Mouse (Mus musculus): ENCODE data around the gene Tmigd1.
"Not testable (repeated sequence)": the region's sequence is repeated elsewhere in the genome, so short reads cannot be mapped to it uniquely, and the experiment has no call there.

The Tmigd1 gene

GRCm38 (mm10) chr11:76898751-76899150 is 3.2 kb upstream of the Tmigd1 start:
- no peak for DNase-seq (ENCODE audit: inconsistent ontology term)

DNA sequence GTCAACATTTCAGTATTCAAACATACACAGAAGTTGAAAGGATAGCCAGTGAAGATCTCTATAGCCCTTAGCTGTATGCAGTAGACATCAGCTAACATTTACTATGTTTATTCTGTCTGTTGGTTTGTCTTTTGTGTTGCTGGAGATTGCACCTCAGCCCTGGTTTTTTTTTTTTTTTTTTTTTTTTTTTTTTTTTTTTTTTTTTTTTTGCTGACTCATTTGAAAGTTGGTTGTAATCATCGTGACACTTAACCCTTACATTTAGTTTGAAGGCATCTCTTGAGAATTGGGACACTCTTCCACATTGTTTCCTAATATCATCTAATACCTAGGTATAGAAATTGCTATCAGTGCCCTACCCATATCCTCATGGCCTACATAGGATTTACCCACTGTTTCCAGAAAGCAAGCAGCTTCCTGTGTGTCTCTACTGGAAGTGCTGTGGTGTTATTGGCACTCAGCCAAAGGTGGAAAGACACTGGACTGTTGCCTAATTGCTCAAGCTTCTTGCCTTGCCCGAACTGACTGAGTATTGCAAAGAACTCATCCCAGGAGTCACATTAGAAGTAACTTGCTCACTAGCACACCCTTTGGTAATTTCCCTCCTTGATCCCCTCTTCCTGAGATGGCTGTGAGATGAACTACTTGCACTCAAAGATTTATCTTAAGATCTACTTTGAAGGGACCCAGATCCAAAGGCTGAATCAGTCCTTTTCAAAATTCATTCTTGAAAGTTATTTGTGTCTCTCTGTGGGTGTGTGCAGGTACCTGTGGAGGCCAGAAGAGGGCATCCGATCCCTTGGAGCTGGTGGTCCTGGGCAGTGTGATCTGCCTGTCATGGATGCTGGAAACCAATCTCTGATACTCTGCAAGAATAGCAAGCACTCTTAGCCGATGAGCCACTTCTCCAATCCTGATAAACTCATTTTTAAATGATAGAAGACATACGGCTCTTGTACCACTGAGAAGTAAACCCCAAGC is 1.9 kb upstream of the Tmigd1 start:
- peak; percentile 74 for DNase-seq (ENCODE audit: inconsistent ontology term)

GRCm38 (mm10) chr11:76904340-76904739 is 2.4 kb downstream of the Tmigd1 start:
- no peak for DNase-seq (ENCODE audit: inconsistent ontology term)

- DNase-seq (ENCODE audit: inconsistent ontology term) = no peak
These were observed 6.7 kb downstream of the Tmigd1 start for GRCm38 (mm10) chr11:76908651-76909050.

DNA sequence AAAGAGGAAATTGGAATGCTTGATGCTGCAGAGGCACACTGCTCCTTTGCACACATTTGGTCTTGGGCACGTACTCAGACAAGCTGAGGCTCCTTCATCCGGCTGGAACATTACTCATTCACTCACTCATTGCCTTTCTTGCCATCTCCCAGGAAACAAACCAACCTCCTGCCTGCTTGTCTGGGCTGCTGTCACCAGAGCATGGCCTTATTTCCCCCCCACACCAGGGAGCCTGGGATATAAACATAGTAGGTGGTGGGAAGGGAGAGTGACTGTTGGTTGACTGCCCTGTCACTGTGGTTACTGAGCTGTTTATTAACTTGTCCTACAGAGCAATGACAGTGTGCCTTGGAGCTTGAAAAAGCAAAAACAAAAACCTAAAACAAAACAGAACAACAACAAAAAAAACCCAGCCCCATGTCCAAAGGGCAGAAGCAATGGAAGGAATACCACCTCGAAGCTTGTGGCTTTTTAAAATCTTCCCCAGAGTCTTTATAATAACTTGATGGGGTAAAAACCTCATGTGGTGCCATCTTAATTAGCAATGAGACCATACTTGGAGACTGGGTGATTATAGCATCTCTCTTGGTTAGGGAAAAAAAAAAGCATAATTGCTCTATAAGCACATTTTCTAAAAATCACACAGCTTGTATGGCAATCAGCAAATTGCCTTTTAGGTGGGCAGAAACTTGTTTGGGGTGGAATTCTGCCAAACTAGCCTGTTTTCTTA is 9.5 kb downstream of the Tmigd1 start:
- peak; percentile 56 for DNase-seq (ENCODE audit: inconsistent ontology term)

- DNase-seq (ENCODE audit: inconsistent ontology term) = peak; percentile 47
These were observed 10.1 kb downstream of the Tmigd1 start for GRCm38 (mm10) chr11:76912055-76912395.

- peak; percentile 20 for DNase-seq (ENCODE audit: inconsistent ontology term)
These were observed 12.4 kb downstream of the Tmigd1 start for GRCm38 (mm10) chr11:76914366-76914765.

DNA sequence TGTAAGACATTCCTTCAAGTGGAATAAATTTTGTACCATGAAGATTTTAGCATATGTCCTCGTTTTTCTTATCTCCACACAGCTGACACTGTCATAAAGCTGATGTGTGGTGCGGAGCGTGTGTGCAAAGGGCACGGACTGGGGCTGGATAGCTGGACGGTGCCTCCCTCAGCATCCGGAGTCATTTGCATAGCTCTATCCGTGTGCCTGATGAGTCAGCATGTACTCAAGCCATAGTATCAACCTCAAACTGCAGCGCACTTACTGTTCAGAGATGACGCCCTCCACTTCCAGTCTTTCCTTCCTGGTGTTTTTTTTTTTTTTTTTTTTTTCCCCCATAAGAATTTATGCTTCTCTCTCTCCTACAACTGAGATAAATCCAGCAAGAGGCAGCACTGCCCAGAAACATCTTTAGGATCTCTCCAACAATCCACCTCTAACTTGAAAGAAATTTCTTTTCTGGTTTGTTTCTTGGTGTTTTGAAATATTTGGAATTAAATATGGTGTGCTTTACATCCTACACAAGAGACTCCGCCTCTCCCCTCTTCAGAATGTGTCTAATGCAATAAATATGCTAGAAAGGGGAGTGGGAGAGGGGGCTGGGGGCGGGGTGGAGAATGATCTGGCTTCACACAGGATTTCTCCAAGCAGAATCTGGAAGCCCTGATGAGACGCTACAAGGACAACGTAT is 14.7 kb downstream of the Tmigd1 start:
- no peak for DNase-seq (ENCODE audit: inconsistent ontology term)

- no peak for DNase-seq (ENCODE audit: inconsistent ontology term)
These were observed 15.2 kb downstream of the Tmigd1 start for GRCm38 (mm10) chr11:76917230-76917548.

- no peak for DNase-seq (ENCODE audit: inconsistent ontology term)
These were observed 18.6 kb downstream of the Tmigd1 start for GRCm38 (mm10) chr11:76920607-76921006.

DNA sequence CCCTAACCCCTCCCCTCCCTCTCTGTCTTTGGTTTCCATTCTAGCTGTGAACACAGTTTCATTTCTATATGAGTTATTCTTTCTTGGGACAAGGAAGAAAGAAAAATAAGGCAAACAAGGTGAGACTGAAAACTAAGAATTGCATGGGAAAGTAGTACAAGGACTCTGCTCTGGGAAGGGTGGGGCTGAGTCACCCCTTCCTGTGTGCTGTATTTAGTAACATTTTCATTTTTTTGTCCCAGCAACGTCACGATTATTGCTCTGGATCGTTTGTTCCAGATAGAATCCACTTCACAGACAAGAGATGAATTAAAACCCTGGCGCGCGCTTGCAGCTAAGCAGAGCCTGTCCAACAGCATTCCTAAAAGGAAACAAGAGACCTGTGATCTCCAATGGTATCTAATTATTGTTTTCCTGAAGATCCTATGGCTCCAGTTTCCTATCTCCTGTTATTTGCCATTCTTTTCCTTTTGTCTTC is 22.8 kb downstream of the Tmigd1 start, which contains the start of gene Blmh:
Blmh (plus strand) TSS at position 51 of the 478 bp plus-strand sequence.
- DNase-seq (ENCODE audit: inconsistent ontology term) = no peak

DNA sequence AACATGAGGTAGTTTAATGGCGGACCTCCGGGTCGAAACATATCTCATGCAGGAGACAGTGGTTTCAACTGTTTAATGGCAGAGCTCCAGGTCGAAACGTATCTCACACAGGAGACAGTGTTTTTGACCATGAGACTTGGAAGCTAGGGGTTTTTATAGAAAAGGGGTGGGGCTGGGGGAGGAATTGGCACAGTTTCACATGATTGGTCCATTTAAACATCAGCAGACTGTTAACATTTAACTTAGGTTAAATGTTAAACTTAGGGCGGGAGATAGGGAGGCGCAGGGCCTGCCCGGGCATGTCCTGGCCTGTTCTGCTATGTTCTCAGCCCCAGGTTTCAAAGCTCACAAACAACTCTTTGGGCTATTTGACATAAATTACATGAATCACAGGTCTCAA is 26.6 kb downstream of the Tmigd1 start:
- DNase-seq (ENCODE audit: inconsistent ontology term) = not testable (repeated sequence)

DNA sequence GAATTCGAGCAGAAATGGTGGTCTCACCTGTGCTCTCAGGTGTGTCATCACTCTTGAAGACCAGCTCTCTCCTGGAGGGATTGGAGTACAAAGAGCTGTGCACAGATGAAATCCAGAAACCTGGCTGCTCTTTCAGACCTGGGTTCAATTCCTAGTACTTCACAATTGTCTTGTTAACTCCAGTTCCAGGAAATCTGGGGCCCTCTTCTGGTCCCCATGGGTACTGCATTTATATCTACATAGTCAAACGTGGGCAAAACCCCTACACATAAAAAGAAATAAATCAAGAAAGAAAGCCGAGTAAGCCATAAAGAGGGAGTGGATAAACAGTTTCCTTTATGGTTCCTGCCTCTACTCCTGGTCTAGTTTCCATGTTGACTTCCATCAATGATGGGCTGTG is 31.2 kb downstream of the Tmigd1 start:
- DNase-seq (ENCODE audit: inconsistent ontology term) = no peak

GRCm38 (mm10) chr11:76936578-76936977 is 34.6 kb downstream of the Tmigd1 start:
- no peak for DNase-seq (ENCODE audit: inconsistent ontology term)

DNA sequence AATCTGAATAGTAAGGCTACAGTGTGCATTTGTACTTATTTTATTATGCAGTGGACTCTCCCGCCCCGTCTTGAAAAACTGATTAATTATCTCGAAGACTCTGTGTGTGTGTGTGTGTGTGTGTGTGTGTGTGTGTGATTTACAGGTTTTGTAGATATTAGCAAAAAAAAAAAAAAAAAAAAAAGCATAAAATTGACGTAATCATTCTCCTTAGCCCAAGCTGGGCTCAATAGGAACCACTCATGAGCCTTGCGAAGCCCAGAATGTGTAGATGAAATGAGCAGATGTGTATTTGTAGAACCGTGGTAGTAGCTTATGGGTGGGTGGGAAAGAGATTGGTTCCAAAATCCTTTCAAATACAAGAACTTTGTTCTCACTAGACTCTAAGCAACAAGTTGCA is 42.9 kb downstream of the Tmigd1 start:
- DNase-seq (ENCODE audit: inconsistent ontology term) = no peak

- peak; percentile 94 for DNase-seq (ENCODE audit: inconsistent ontology term)
These were observed 43.6 kb downstream of the Tmigd1 start for GRCm38 (mm10) chr11:76945386-76946202.

DNA sequence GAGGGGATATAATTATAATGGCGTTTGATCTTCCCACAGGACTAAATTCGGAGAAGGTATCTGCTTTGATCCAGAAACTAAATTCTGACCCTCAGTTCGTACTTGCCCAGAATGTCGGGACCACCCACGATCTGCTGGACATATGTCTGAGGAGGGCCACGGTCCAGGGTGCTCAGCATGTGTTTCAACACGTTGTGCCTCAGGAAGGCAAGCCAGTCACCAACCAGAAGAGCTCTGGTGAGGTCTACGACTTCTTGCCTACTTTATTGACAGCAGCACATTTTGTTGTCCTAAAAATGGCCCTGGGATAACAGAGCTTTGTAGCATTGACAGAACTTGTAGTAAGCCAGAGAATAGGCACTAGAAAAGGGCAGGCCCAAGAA is 44.2 kb downstream of the Tmigd1 start:
- DNase-seq (ENCODE audit: inconsistent ontology term) = no peak

DNA sequence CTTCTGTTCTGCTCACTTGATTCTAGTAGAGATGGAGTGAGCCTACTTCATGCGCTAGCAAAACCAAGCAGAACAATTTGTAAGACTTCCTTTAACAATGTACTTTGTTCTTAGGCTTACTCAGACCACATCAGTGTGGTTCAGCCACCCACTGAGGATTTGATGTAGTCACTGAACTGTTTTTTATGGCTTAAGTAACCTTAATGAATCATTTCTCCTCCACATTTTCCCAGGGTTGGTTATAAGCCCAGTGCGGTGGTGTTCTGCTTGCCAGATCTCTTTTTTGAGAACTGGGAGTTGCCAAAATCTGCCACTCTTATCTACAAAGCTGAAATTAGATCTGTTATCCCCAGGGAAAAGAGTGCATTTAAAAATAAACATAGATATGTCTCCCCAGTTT is 51.6 kb downstream of the Tmigd1 start:
- peak; percentile 66 for DNase-seq (ENCODE audit: inconsistent ontology term)

DNA sequence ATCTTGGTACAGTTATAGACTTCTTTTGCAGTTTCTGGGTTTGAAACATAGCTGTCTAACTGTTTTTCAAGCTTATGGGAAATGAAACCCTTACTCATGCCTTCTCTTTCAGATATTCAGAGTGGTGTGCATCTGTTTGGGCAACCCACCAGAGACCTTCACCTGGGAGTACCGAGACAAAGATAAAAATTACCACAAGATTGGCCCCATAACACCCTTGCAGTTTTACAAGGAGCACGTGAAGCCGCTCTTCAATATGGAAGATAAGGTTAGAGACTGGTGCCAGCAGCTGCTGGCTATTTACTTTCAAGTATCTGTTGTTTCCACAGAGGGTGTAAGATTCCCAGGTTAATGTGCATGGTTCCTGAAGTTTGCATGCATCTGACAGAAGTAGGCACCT is 63.7 kb downstream of the Tmigd1 start:
- DNase-seq (ENCODE audit: inconsistent ontology term) = no peak

Measured in Muller cell, postnatal 12 days (primary cell).